8 mouse cellular contexts compared by ENCODE assay signal in the genomic region with DNA sequence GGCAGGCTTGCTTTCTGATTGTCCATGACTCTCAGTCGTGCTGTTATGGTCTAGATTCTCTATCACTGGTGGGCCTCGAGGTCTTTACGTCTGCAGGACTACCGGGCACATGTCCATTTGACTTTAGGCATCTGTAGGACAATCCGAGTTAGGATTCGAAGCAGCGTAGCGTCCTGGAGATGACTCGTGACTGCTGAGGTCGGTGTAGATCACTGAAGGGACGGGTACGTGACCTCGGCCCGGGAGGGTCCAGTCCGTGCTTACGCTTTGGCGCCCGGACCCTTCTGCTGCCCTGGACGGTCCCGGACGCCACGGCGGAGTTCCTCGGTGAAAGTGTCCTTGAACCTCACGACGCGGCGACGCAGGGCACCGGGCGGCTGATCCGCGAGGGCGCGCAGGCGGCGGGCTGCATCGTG. TPM values are rescaled to one million over a fixed set of nuclear protein-coding genes. Genes with fewer than 3 reads are reported as not detected.
DNase-seq lines count a peak whose midpoint lies in the region; ATAC-seq and TF ChIP-seq lines count a peak whose summit lies in the region.

No protein-coding gene starts in this region.

- WGBS in limb, embryonic 12.5 days: under 1% methylated on average over 38 of the region's 38 CpGs
- WGBS in stomach, embryonic 14.5 days: under 1% methylated on average over 38 of the region's 38 CpGs

- peak overlapping the region; percentile 90 to 99 for H3K4me3 ChIP-seq in ES-E14 (ENCODE audit: insufficient read depth in 1 of 2, low read depth in 1 of 2, low read length in 2 of 2, poor library complexity in 1 of 2, severe bottlenecking in 1 of 2)
- H3K4me3 ChIP-seq in embryonic fibroblast, embryonic 13.5 days (ENCODE audit: insufficient read depth, low read length): peak overlapping the region; percentile 75
- H3K4me3 ChIP-seq in limb, embryonic 12.5 days (replicated peaks): peak overlapping the region; percentile 93
- peak overlapping the region; percentile 98 for H3K4me3 ChIP-seq in stomach, embryonic 14.5 days (ENCODE audit: low read depth, low read length)

- no peak; the same call in 1 of the 2 replicates for ATAC-seq in limb, embryonic 12.5 days (ENCODE audit: insufficient number of reproducible peaks, insufficient read depth, low FRiP score, low TSS enrichment, low read depth)
- ATAC-seq in stomach, embryonic 14.5 days (ENCODE audit: insufficient number of reproducible peaks, insufficient read depth, low FRiP score, low read depth): peak; percentile 63; the same call in 1 of the 2 replicates

- no peaks in the 10 kb centered on the region for H3K27me3 ChIP-seq in limb, embryonic 12.5 days
- no peaks in the 10 kb centered on the region for H3K27me3 ChIP-seq in stomach, embryonic 14.5 days (ENCODE audit: control insufficient read depth, insufficient read depth, low read length)

- no peaks in the 10 kb centered on the region for H3K9me3 ChIP-seq in ES-E14 (ENCODE audit: control insufficient read depth, insufficient read depth, low read depth, low read length)
- no peaks in the 10 kb centered on the region for H3K9me3 ChIP-seq in limb, embryonic 12.5 days
- H3K9me3 ChIP-seq in stomach, embryonic 14.5 days (ENCODE audit: control insufficient read depth, low read depth, low read length): no peaks in the 10 kb centered on the region

- H3K36me3 ChIP-seq in ES-E14 (ENCODE audit: control insufficient read depth, insufficient read depth, low read length, poor library complexity, severe bottlenecking): peaks cover 2% of the 10 kb centered on the region; the same call in 1 of the 2 replicates
- H3K36me3 ChIP-seq in limb, embryonic 12.5 days: peaks cover 41% of the 10 kb centered on the region
- H3K36me3 ChIP-seq in stomach, embryonic 14.5 days (ENCODE audit: control insufficient read depth, insufficient read depth, low read length): peaks cover 8% of the 10 kb centered on the region

- H3K4me2 ChIP-seq in limb, embryonic 12.5 days: peak overlapping the region; percentile 89
- peak overlapping the region; percentile 69 for H3K4me2 ChIP-seq in stomach, embryonic 14.5 days (replicated peaks; ENCODE audit: low read depth, low read length)

- peaks cover 2 to 8% of the 10 kb centered on the region in 2 experiments; a peak in 1 of 4 replicates for H3K4me1 ChIP-seq in ES-E14 (ENCODE audit: control insufficient read depth in 2 of 2, insufficient read depth in 2 of 2, low read length in 2 of 2, poor library complexity in 1 of 2)
- 0 out of 2 replicates have a peak, but pooled peaks cover 3% of the 10 kb centered on the region for H3K4me1 ChIP-seq in embryonic fibroblast, embryonic 13.5 days (ENCODE audit: control insufficient read depth, insufficient read depth, low read length)
- peaks cover 32% of the 10 kb centered on the region for H3K4me1 ChIP-seq in limb, embryonic 12.5 days (replicated peaks)
- peaks cover 19% of the 10 kb centered on the region for H3K4me1 ChIP-seq in stomach, embryonic 14.5 days (ENCODE audit: control insufficient read depth, insufficient read depth, low read length)

- in situ Hi-C loops in ES-E14 (cut with MboI; ENCODE audit: low sequenced_read_pairs in 2 of 2, unreplicated experiment in 2 of 2): no loop called here

- DNase-seq in kidney, adult 11 months: peak; percentile 25
- DNase-seq in kidney, postnatal 14 days: no peak
- DNase-seq in ES-E14 (ENCODE audit: low read depth, low spot score): no peak
- no peak for DNase-seq in right cerebral cortex, postnatal 4 days
- no peak for DNase-seq in embryo, embryonic 10.5 days (ENCODE audit: low spot score)

- peak overlapping the region; percentile 86 for H3K9ac ChIP-seq in ES-E14 (ENCODE audit: insufficient read depth, low read depth, low read length, poor library complexity, severe bottlenecking)
- H3K9ac ChIP-seq in limb, embryonic 12.5 days (replicated peaks): peak overlapping the region; percentile 90
- peak overlapping the region; percentile 85 for H3K9ac ChIP-seq in stomach, embryonic 14.5 days (replicated peaks; ENCODE audit: low read depth, low read length)

- peak overlapping the region; percentile 38 for H3K27ac ChIP-seq in ES-E14 (ENCODE audit: insufficient read depth, low read depth, low read length, poor library complexity, severe bottlenecking)
- H3K27ac ChIP-seq in embryonic fibroblast, embryonic 13.5 days (ENCODE audit: insufficient read depth, low read length): peak overlapping the region; percentile 19; the same call in 1 of the 2 replicates
- peak overlapping the region; percentile 91 for H3K27ac ChIP-seq in limb, embryonic 12.5 days
- peak overlapping the region; percentile 88 for H3K27ac ChIP-seq in stomach, embryonic 14.5 days (ENCODE audit: low read length)

- no peak for TF ChIP-seq POLR2A in embryonic fibroblast, embryonic 13.5 days (IDR thresholded peaks at IDR 0.05; ENCODE audit: low read depth, low read length)

- no peak for TF ChIP-seq CTCF in embryonic fibroblast, embryonic 13.5 days (IDR thresholded peaks at IDR 0.05; ENCODE audit: borderline replicate concordance, insufficient read depth, low read length)

TF ChIP-seq in ES-E14, 5 proteins besides CTCF, POLR2A, EP300 and RAD21:
- no peak for TF ChIP-seq MAFK (IDR thresholded peaks at IDR 0.05; ENCODE audit: insufficient read depth, low read depth, low read length)
- TF ChIP-seq HCFC1 (IDR thresholded peaks at IDR 0.05; ENCODE audit: borderline replicate concordance, insufficient read depth, low read length): no peak
- no peak for TF ChIP-seq ZNF384 (IDR thresholded peaks at IDR 0.05; ENCODE audit: low read depth, low read length)
- TF ChIP-seq CHD2 (IDR thresholded peaks at IDR 0.05; ENCODE audit: low read depth, low read length): no peak
- no peak for TF ChIP-seq ZC3H11A (IDR thresholded peaks at IDR 0.05; ENCODE audit: borderline replicate concordance, low read depth, low read length)

RNA-seq across cellular contexts. Expression of a gene that starts 0.4 kb away (rescaled TPM):
- total RNA-seq in ES-E14 (2012; rRNA removed): 27.5 and 27.8 TPM in 2 replicates
- polyA plus RNA-seq in embryonic fibroblast, embryonic 13.5 days (2011; ENCODE audit: insufficient read length, low read depth, missing spikeins): 16.8 and 19.0 TPM in 2 replicates
- 77.5 and 83.7 TPM in 2 replicates for polyA plus RNA-seq in limb, embryonic 12.5 days (2016; fragmentation: Nextera tagmentation; extraction: Ambion mirVana)
- 91.4 and 97.6 TPM in 2 replicates for polyA plus RNA-seq in stomach, embryonic 14.5 days (2014; fragmentation: Nextera tagmentation; extraction: Ambion mirVana)

RNA-seq across cellular contexts. Expression of a gene that starts 0.4 kb away (rescaled TPM):
- 82.0 and 84.4 TPM in 2 replicates for total RNA-seq in ES-E14 (2012; rRNA removed)
- polyA plus RNA-seq in embryonic fibroblast, embryonic 13.5 days (2011; ENCODE audit: insufficient read length, low read depth, missing spikeins): 73.8 and 91.5 TPM in 2 replicates
- polyA plus RNA-seq in limb, embryonic 12.5 days (2016; fragmentation: Nextera tagmentation; extraction: Ambion mirVana): 148 and 149 TPM in 2 replicates
- polyA plus RNA-seq in stomach, embryonic 14.5 days (2014; fragmentation: Nextera tagmentation; extraction: Ambion mirVana): 115 and 116 TPM in 2 replicates

RNA-seq across cellular contexts. Expression of a gene that starts 14.3 kb away (rescaled TPM):
- total RNA-seq in ES-E14 (2012; rRNA removed): 0.42 and 0.71 TPM in 2 replicates
- not detected in 2 replicates for polyA plus RNA-seq in embryonic fibroblast, embryonic 13.5 days (2011; ENCODE audit: insufficient read length, low read depth, missing spikeins)
- 0.91 and 1.2 TPM in 2 replicates for polyA plus RNA-seq in limb, embryonic 12.5 days (2016; fragmentation: Nextera tagmentation; extraction: Ambion mirVana)
- polyA plus RNA-seq in stomach, embryonic 14.5 days (2014; fragmentation: Nextera tagmentation; extraction: Ambion mirVana): 0.63 and 0.68 TPM in 2 replicates

RNA-seq across cellular contexts. Expression of a gene that starts 55.2 kb away (rescaled TPM):
- total RNA-seq in ES-E14 (2012; rRNA removed): 12.6 and 16.3 TPM in 2 replicates
- polyA plus RNA-seq in embryonic fibroblast, embryonic 13.5 days (2011; ENCODE audit: insufficient read length, low read depth, missing spikeins): 54.9 and 72.1 TPM in 2 replicates
- 24.8 and 24.9 TPM in 2 replicates for polyA plus RNA-seq in limb, embryonic 12.5 days (2016; fragmentation: Nextera tagmentation; extraction: Ambion mirVana)
- polyA plus RNA-seq in stomach, embryonic 14.5 days (2014; fragmentation: Nextera tagmentation; extraction: Ambion mirVana): 10.8 and 11.5 TPM in 2 replicates

Comparison
In these comparisons a context has a peak if more than half of its experiments do, and no peak if none do; other contexts are left out.
1. H3K27ac ChIP-seq: peak in every context shown above with its lines; median percentile 91 in limb, embryonic 12.5 days; 88 in stomach, embryonic 14.5 days; 38 in ES-E14; 19 in embryonic fibroblast, embryonic 13.5 days.